In genomic region chrX:37048066-37048889, GRCm38 (mm10) we compare ENCODE assay signal across 7 mouse cellular contexts. TPM values are rescaled to one million over a fixed set of nuclear protein-coding genes. Genes with fewer than 3 reads are reported as not detected.
DNase-seq lines count a peak whose midpoint lies in the region; ATAC-seq and TF ChIP-seq lines count a peak whose summit lies in the region.

Gene Sowahd, plus strand, starts transcription at chrX:37048845.

- WGBS in spleen, adult 2 months, result 26% methylated on average over 35 of the region's 38 CpGs
- WGBS in forebrain, embryonic 14.5 days, result 27% methylated on average over 37 of the region's 38 CpGs
- WGBS in limb, embryonic 14.5 days, result 24% methylated on average over 21 of the region's 38 CpGs
- 17% methylated on average over 37 of the region's 38 CpGs for WGBS in olfactory bulb, adult 2 months

- ATAC-seq in forebrain, embryonic 14.5 days, result no peak
- no peak for ATAC-seq in limb, embryonic 14.5 days (ENCODE audit: low FRiP score, low read depth)
- no peak for ATAC-seq in megakaryocyte-erythroid progenitor cell, adult 5-6 weeks (replicated peaks; ENCODE audit: low FRiP score, low TSS enrichment, poor library complexity, severe bottlenecking)

- peaks cover 14% of the 10 kb centered on the region for H3K27me3 ChIP-seq in spleen, adult 2 months (ENCODE audit: control insufficient read depth, insufficient read depth, low read length)
- H3K27me3 ChIP-seq in forebrain, embryonic 14.5 days (replicated peaks; ENCODE audit: control insufficient read depth, insufficient read depth, low read length), result no peaks in the 10 kb centered on the region; the same call in 1 of the 2 replicates
- H3K27me3 ChIP-seq in limb, embryonic 14.5 days (ENCODE audit: control insufficient read depth, insufficient read depth, low read length), result peaks cover 36% of the 10 kb centered on the region; the same call in 1 of the 2 replicates

- H3K4me1 ChIP-seq in spleen, adult 2 months (ENCODE audit: control insufficient read depth, insufficient read depth, insufficient read length), result peaks cover 8% of the 10 kb centered on the region; the same call in 1 of the 2 replicates
- H3K4me1 ChIP-seq in forebrain, embryonic 14.5 days (ENCODE audit: control insufficient read depth, insufficient read depth, low read length), result no peaks in the 10 kb centered on the region
- H3K4me1 ChIP-seq in limb, embryonic 14.5 days (ENCODE audit: control insufficient read depth, insufficient read depth, low read length), result no peaks in the 10 kb centered on the region
- peaks cover 13% of the 10 kb centered on the region for H3K4me1 ChIP-seq in olfactory bulb, adult 2 months (ENCODE audit: control insufficient read depth, insufficient read depth, low read length)

- peak within 1 kb of the TSS; percentile 63 for H3K4me2 ChIP-seq in forebrain, embryonic 14.5 days (ENCODE audit: low read length)
- peak within 1 kb of the TSS; percentile 60 for H3K4me2 ChIP-seq in limb, embryonic 14.5 days (replicated peaks; ENCODE audit: low read depth, low read length, severe bottlenecking)

- H3K27ac ChIP-seq in spleen, adult 2 months (ENCODE audit: insufficient read depth, low read length), result no peak within 1 kb of the TSS
- no peak within 1 kb of the TSS for H3K27ac ChIP-seq in forebrain, embryonic 14.5 days (ENCODE audit: low read depth, low read length)
- H3K27ac ChIP-seq in limb, embryonic 14.5 days (replicated peaks; ENCODE audit: low read depth, low read length), result no peak within 1 kb of the TSS
- no peak within 1 kb of the TSS for H3K27ac ChIP-seq in olfactory bulb, adult 2 months (ENCODE audit: insufficient read depth, low read depth, low read length)

- no peak for DNase-seq in spleen, adult 2 months (ENCODE audit: low read depth in 1 of 2, low spot score in 2 of 2)
- DNase-seq in spleen, postnatal 10 days (ENCODE audit: low spot score in 2 of 2), result no peak
- DNase-seq in forebrain, embryonic 14.5 days (ENCODE audit: low spot score), result no peak
- no peak for DNase-seq in limb, embryonic 14.5 days (ENCODE audit: low spot score)
- no peak for DNase-seq in right cerebral cortex, postnatal 10 days (ENCODE audit: low spot score in 2 of 2)

- H3K9me3 ChIP-seq in forebrain, embryonic 14.5 days (replicated peaks; ENCODE audit: control insufficient read depth, low read length), result no peaks in the 10 kb centered on the region
- no peaks in the 10 kb centered on the region for H3K9me3 ChIP-seq in limb, embryonic 14.5 days (ENCODE audit: control insufficient read depth, low read length)

- H3K4me3 ChIP-seq in spleen, adult 2 months (ENCODE audit: extremely low read depth, insufficient read depth, insufficient read length), result peak within 1 kb of the TSS; percentile 14
- H3K4me3 ChIP-seq in forebrain, embryonic 14.5 days (ENCODE audit: low read depth, low read length), result peak within 1 kb of the TSS; percentile 29
- peak within 1 kb of the TSS; percentile 32 for H3K4me3 ChIP-seq in limb, embryonic 14.5 days (replicated peaks; ENCODE audit: low read length)
- H3K4me3 ChIP-seq in olfactory bulb, adult 2 months (ENCODE audit: insufficient read depth, low read depth, low read length), result peak within 1 kb of the TSS; percentile 13

- TF ChIP-seq CTCF in spleen, adult 2 months (IDR thresholded peaks at IDR 0.05; ENCODE audit: extremely low read depth, insufficient read depth, insufficient read length, insufficient replicate concordance), result no peak
- no peak for TF ChIP-seq CTCF in olfactory bulb, adult 2 months (IDR thresholded peaks at IDR 0.05; ENCODE audit: insufficient read depth, low read depth, low read length)

- peak within 1 kb of the TSS; percentile 35; the same call in 1 of the 2 replicates for H3K9ac ChIP-seq in forebrain, embryonic 14.5 days (ENCODE audit: low read length)
- H3K9ac ChIP-seq in limb, embryonic 14.5 days (ENCODE audit: low read depth, low read length, severe bottlenecking), result no peak within 1 kb of the TSS; the same call in 1 of the 2 replicates

- H3K36me3 ChIP-seq in spleen, adult 2 months (ENCODE audit: control insufficient read depth, insufficient read depth, low read length), result no peaks in the 10 kb centered on the region
- no peaks in the 10 kb centered on the region for H3K36me3 ChIP-seq in forebrain, embryonic 14.5 days (ENCODE audit: control insufficient read depth, insufficient read depth, low read length)
- H3K36me3 ChIP-seq in limb, embryonic 14.5 days (ENCODE audit: control insufficient read depth, insufficient read depth, low read length), result no peaks in the 10 kb centered on the region

- no peak for TF ChIP-seq POLR2A in spleen, adult 2 months (IDR thresholded peaks at IDR 0.05; ENCODE audit: low read depth, low read length)
- no peak for TF ChIP-seq POLR2A in limb, embryonic 14.5 days (IDR thresholded peaks at IDR 0.05; ENCODE audit: borderline replicate concordance, extremely low read depth, insufficient read depth, insufficient read length)
- TF ChIP-seq POLR2A in olfactory bulb, adult 2 months (IDR thresholded peaks at IDR 0.05; ENCODE audit: insufficient read depth, low read depth, low read length), result no peak

RNA-seq across cellular contexts. Expression of gene Sowahd, which starts in this region (rescaled TPM):
- 0.05 and 0.08 TPM in 2 replicates for polyA plus RNA-seq in spleen, adult 2 months (2012; rRNA removed)
- polyA plus RNA-seq in forebrain, embryonic 14.5 days (2014; fragmentation: Nextera tagmentation; extraction: Ambion mirVana), result not detected in 2 replicates
- not detected in 2 replicates for polyA plus RNA-seq in limb, embryonic 14.5 days (2012; rRNA removed)
- not detected in 2 replicates for polyA plus RNA-seq in limb, embryonic 14.5 days (2014; fragmentation: Nextera tagmentation; extraction: Ambion mirVana)
- not detected in 2 replicates for polyA plus RNA-seq in olfactory bulb, adult 2 months (2012; ENCODE audit: insufficient read depth, insufficient read length, low replicate concordance, missing spikeins)
- not detected in 2 replicates for total RNA-seq in megakaryocyte-erythroid progenitor cell, adult 5-6 weeks (2014; fragmentation: Nextera tagmentation)
- total RNA-seq in megakaryocyte-erythroid progenitor cell, adult 5-6 weeks (2017), result not detected in 2 replicates
